ENCODE assay signal across 23 mouse cellular contexts in genomic region chr19:46285631-46286030, GRCm38 (mm10).
"Had no signal": no experiment of that assay in that cellular context is flagged by ENCODE, and none has a peak within 500 bp of the region (broad histone marks: within the 10 kb centered on the region; RNA-seq: fewer than 3 reads in every experiment).

No protein-coding gene starts in this region.

- H3K27ac ChIP-seq: gastrocnemius, adult 2 months; hindbrain, embryonic 10.5 days; hindbrain, embryonic 12.5 days; hindbrain, embryonic 14.5 days; intestine, embryonic 15.5 days; layer of hippocampus, adult 2 months; left cerebral cortex, adult 2 months; limb, embryonic 10.5 days; limb, embryonic 12.5 days; liver, embryonic 13.5 days; liver, embryonic 15.5 days had no signal

- H3K4me3 ChIP-seq: gastrocnemius, adult 2 months; heart, embryonic 12.5 days; hindbrain, embryonic 10.5 days; hindbrain, embryonic 12.5 days; intestine, embryonic 15.5 days; layer of hippocampus, adult 2 months; left cerebral cortex, adult 2 months; limb, embryonic 10.5 days; limb, embryonic 12.5 days; liver, embryonic 13.5 days; liver, embryonic 15.5 days had no signal

- H3K4me1 ChIP-seq: heart, embryonic 12.5 days; hindbrain, embryonic 10.5 days; hindbrain, embryonic 12.5 days; intestine, embryonic 15.5 days; limb, embryonic 10.5 days; limb, embryonic 12.5 days; liver, embryonic 13.5 days; liver, embryonic 15.5 days had no signal

- DNase-seq: gastrocnemius, adult 2 months; gastrocnemius, postnatal 10 days; gastrocnemius, postnatal 25 days; heart, postnatal 4 days; kidney, postnatal 10 days; kidney, postnatal 4 days; liver; liver, embryonic 13.5 days; liver, postnatal 0 days had no signal

- H3K27me3 ChIP-seq: heart, embryonic 12.5 days; hindbrain, embryonic 12.5 days; intestine, embryonic 15.5 days; limb, embryonic 12.5 days; liver, embryonic 13.5 days; liver, embryonic 15.5 days had no signal

- H3K9ac ChIP-seq: heart, embryonic 12.5 days; hindbrain, embryonic 12.5 days; hindbrain, embryonic 14.5 days; intestine, embryonic 15.5 days; limb, embryonic 12.5 days; liver, embryonic 13.5 days; liver, embryonic 15.5 days; liver, postnatal 0 days had no signal

- ATAC-seq: hindbrain, embryonic 16.5 days; inflammation-experienced regulatory T-cells, adult 6 months; intestine, embryonic 15.5 days; intestine, postnatal 0 days; liver, postnatal 0 days had no signal

- H3K4me2 ChIP-seq: heart, embryonic 12.5 days; hindbrain, embryonic 12.5 days; hindbrain, embryonic 14.5 days; intestine, embryonic 15.5 days; limb, embryonic 12.5 days; liver, embryonic 11.5 days; liver, embryonic 13.5 days; liver, embryonic 15.5 days had no signal

- H3K9me3 ChIP-seq: heart, embryonic 12.5 days; hindbrain, embryonic 12.5 days; intestine, embryonic 15.5 days; limb, embryonic 10.5 days; limb, embryonic 12.5 days; liver, embryonic 13.5 days; liver, embryonic 15.5 days had no signal
